Mouse (Mus musculus) heart, postnatal 25 days (tissue): Measurements from ENCODE around the gene Rheb. TPM values are rescaled to one million over a fixed set of nuclear protein-coding genes. Genes with fewer than 3 reads are reported as not detected.
"Not testable (repeated sequence)": the region's sequence is repeated elsewhere in the genome, so short reads cannot be mapped to it uniquely, and the experiment has no call there.

Source experiments
- DNase-seq: peaks from one replicate; pipeline ENCODE4 v3.0.0; 2022; ENCODE audit warnings: low spot score
- intact Hi-C: fragments of 180-260 bp; cut with DNase I; formaldehyde crosslinking; loops from one replicate; pipeline ENCODE4 v1.15.1; 2025
- total RNA-seq, 2 experiments: library from RNA; stranded (reverse); gene quantifications; 2 replicates each; pipeline ENCODE4 v1.2.3; 2021

Gene Rheb
- total RNA-seq, 2 experiments from 2014 or later = 75.5 to 82.9 TPM

GRCm38 (mm10) chr5:24801841-24802624 lies 40.4 kb downstream of the Rheb start:
- DNase-seq = no peak
- intact Hi-C loops = loop anchor here (5.0 kb wide), 1 partner anchor 210 kb away; no protein-coding TSS in a partner anchor

GRCm38 (mm10) chr5:24800416-24800815 lies 42.0 kb downstream of the Rheb start:
- intact Hi-C loops = loop anchor here (5.0 kb wide), 1 partner anchor 212 kb away; no protein-coding TSS in a partner anchor
- no peak for DNase-seq

- DNase-seq = no peak
Measured at GRCm38 (mm10) chr5:24798639-24799038, 43.8 kb downstream of the Rheb start.

GRCm38 (mm10) chr5:24797858-24798257 lies 44.6 kb downstream of the Rheb start:
- intact Hi-C loops = no loop called here
- no peak for DNase-seq

More at GRCm38 (mm10) chr5:24798639-24799038, 43.8 kb downstream of the Rheb start:
- intact Hi-C loops = no loop called here

GRCm38 (mm10) chr5:24792961-24793360 lies 49.5 kb downstream of the Rheb start:
- no peak for DNase-seq
- intact Hi-C loops = no loop called here

GRCm38 (mm10) chr5:24782957-24783356 lies 59.5 kb downstream of the Rheb start:
- intact Hi-C loops = no loop called here
- DNase-seq = no peak

- intact Hi-C loops = loop anchor here (2.0 kb wide), 1 partner anchor 30 kb away; no protein-coding TSS in a partner anchor
- no peak for DNase-seq
Measured at GRCm38 (mm10) chr5:24781048-24781447, 61.4 kb downstream of the Rheb start.

- DNase-seq = no peak
- intact Hi-C loops = loop anchor here (1.0 to 2.0 kb wide), 2 partner anchors 29 to 106 kb away; no protein-coding TSS in a partner anchor
Measured at GRCm38 (mm10) chr5:24779881-24780512, 62.4 kb downstream of the Rheb start.

GRCm38 (mm10) chr5:24779321-24779720 lies 63.1 kb downstream of the Rheb start:
- no peak for DNase-seq
- intact Hi-C loops = no loop called here

- intact Hi-C loops = no loop called here
- DNase-seq = no peak
Measured at GRCm38 (mm10) chr5:24778843-24779140, 63.6 kb downstream of the Rheb start.

- DNase-seq = no peak
- intact Hi-C loops = no loop called here
Measured at GRCm38 (mm10) chr5:24778082-24778842, 64.2 kb downstream of the Rheb start.

- no peak for DNase-seq
- intact Hi-C loops = no loop called here
Measured at GRCm38 (mm10) chr5:24776681-24777080, 65.7 kb downstream of the Rheb start.

GRCm38 (mm10) chr5:24774549-24774948 lies 67.9 kb downstream of the Rheb start:
- intact Hi-C loops, DNase-seq: not testable (repeated sequence)

- intact Hi-C loops = no loop called here
- DNase-seq = no peak
Measured at GRCm38 (mm10) chr5:24757816-24758215, 84.6 kb downstream of the Rheb start, which contains the start of gene Crygn. Crygn (minus strand) TSS chr5:24758008.

GRCm38 (mm10) chr5:24756931-24757330 lies 85.5 kb downstream of the Rheb start:
- no peak for DNase-seq
- intact Hi-C loops = no loop called here

Other genes starting within 250 kb of the Rheb start
- 10 to 100 TPM; 69.0 to 69.3 TPM for gene Smarcd3, start 218.2 kb downstream of the Rheb start, total RNA-seq
- 10 to 100 TPM; 30.0 to 33.6 TPM for gene Nub1, start 157.1 kb downstream of the Rheb start, total RNA-seq
- gene Wdr86, start 111.9 kb downstream of the Rheb start, total RNA-seq = under 1 TPM; 0.44 to 0.59 TPM
- not detected for gene Crygn, start 84.6 kb downstream of the Rheb start, total RNA-seq